Mouse (Mus musculus): Measurements from ENCODE around the gene Agrn. TPM values are rescaled to one million over a fixed set of nuclear protein-coding genes. Genes with fewer than 3 reads are reported as not detected.

Agrn gene
- polyA plus RNA-seq, 2 experiments from 2014 or later: 2.6 to 2.8 TPM

GRCm38 (mm10) chr4:156202462-156202893 lies 5.2 kb upstream of the Agrn start:
- no peak for ATAC-seq

DNA sequence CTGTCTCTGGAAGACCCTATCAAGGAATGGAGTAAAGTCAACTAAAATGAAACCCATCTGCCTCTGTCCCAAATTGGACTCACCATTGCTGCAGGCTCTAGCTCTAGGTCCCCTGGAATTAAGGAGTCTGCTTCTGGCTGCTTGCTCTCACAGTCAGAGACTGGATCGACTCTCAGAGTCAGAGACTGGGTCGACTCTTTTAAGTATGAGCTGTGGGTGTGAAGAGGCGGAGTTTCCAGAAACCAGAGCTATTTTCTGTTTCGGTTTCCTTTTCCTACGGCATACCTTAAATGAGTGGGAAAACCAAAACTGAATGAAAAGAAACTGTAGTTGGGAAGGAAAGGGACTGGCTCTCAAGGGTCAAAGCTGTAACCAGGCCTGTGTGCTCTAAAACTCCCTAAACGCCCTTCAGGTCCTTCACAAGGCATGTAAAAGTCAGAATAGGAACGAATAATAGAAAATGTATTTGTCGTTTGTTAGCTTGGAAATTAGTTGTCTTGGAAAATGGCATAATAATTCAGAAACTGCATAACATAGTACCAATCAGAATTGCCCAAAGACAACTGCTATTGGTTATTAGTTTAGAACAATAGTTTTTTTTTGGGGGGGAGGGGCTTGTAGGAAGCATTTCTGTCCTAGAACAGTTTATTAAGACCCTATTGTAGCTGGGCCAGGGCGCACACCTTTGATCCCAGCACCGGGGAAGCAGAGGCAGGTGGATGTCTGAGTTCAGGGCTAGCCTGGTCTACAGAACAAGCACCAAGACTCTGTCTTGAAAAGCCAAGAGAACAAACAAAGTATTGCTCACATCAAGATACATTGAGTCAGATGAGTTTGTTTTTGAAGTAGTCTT lies 3.6 kb upstream of the Agrn start, which contains the start of gene Isg15:
Gene Isg15 (minus strand): TSS at position 196 of the 853 bp plus-strand sequence.
- peak; percentile 53 for ATAC-seq

GRCm38 (mm10) chr4:156197829-156198205 lies 529 bp upstream of the Agrn start:
- ATAC-seq: no peak

- ATAC-seq: no peak
Measured at GRCm38 (mm10) chr4:156195927-156196870, 1.1 kb downstream of the Agrn start.

DNA sequence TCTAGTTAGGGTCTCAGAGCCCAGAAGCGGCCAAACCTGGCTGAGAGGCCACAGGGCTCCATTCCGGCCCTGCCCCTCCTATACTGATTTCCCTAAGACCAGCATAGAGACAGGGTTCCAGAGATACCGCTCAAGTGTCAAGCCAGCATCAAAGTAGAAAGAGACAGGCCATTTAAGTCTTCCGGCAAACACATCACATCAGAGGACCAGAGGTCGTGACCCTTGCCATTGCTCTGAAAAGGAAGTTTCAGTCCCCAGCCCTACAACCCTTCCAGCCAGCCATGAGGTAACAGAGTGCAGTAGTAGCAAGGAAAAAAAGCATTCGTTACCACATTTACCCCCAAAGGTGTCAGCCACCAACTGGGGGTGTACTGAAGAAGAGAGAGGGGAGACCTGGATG lies 2.9 kb downstream of the Agrn start:
- no peak for ATAC-seq

- ATAC-seq: no peak
Measured at GRCm38 (mm10) chr4:156193906-156194305, 3.4 kb downstream of the Agrn start.

DNA sequence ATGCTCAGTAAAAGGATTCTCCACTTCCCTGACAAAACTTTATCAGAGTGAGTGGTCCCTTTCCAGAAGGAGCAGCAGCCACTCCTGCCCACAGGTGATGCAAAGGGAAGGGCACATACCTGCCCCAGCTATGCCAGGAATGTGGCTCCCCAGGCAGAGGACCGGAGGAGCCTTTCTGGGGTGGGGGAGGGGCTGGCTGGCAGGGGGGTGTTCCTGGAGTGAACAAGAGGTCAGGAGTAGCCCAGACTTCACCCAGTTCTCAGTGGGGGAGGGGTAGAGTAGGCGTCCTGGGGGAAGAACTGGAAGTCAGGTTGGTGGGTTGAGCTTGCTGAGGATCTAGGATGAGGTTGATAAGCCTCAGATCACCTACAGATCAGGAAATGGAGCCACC lies 4.1 kb downstream of the Agrn start:
- ATAC-seq: no peak

DNA sequence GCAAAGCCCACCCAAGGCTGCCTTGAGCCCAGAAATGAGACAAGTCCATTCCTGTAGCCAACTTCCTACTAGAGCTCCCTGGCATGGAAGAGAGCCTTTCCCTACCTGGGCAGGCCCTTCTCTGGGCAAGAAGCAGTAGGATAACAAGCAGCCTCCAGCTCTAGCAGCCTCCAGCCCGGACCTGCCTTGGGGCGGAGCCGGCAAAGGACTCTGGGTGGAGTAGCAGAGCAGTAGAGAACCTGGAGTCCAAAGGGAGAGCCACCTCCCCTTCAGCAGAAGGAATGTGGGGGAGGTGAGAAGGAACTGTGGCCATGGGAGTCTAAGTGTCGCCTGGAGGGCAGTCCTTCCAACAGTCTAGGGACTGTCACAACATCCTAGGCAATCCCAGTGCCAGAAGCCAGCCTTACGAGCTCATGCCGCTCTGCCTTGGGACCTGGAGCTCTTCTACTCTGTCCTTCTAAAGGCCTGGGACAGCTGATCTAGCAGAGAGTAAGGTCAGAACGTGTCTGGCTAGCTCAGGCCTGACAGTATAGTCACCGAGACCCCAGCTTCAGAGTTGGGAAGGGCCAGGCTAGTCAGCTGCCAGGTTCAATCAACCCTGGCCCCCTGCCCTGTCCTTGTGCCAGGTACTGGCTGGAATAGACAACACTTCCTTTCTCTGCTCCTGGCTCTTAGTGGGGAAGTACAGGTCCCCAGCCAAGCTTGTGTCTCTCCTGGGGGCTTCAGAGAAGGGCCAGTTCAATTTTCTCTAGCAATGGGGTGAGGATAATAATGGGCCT lies 4.7 kb downstream of the Agrn start:
- no peak for ATAC-seq

- ATAC-seq: no peak
Measured at GRCm38 (mm10) chr4:156188811-156189323, 8.4 kb downstream of the Agrn start.

GRCm38 (mm10) chr4:156188162-156188810 lies 9.0 kb downstream of the Agrn start:
- no peak for ATAC-seq

DNA sequence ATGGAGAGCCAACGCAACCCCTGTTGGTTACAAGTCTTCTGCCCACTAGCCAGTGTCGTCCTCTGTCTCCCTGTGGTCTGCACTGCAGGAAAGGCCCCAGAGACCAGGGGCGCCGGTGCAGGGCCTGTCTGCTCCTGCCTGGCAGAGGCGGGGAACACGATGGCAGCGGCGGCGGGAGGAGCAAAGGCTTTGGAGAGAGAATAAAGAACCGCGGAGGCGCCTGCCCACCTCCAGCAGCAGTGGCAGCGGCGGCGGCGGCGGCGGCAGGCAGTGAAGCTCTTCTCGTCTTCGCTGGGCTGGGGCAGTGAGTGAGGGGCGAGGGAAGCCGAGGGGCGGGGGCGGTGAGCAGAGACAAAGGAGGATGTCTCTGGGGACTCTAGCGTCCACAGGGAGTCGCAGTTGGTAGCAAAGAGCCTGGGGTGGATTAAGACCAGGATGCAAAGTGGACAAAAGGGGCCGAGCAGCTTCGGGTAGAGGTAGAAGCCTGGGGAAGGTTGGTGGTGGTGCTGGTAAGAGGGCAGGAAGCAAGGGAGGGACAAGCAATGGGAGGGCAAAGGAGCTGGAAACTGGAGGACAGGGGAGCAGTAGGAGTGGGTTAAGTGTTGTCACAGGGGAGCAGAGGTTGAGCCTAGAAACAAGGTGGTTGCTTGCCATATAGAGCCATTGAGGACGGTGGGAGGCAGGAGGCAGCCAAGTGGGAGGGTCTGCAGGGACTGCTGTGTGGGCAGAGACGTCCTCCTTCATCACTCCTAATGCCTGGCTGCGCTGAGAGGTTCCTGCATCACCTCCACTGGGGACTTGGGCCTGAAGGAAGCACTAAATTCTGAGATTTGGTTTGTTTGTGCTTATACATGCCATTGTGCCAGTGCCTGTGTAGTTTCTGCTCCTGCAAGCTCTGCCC lies 11.1 kb downstream of the Agrn start:
- ATAC-seq: no peak

- no peak for ATAC-seq
Measured at GRCm38 (mm10) chr4:156185456-156185949, 11.8 kb downstream of the Agrn start.

DNA sequence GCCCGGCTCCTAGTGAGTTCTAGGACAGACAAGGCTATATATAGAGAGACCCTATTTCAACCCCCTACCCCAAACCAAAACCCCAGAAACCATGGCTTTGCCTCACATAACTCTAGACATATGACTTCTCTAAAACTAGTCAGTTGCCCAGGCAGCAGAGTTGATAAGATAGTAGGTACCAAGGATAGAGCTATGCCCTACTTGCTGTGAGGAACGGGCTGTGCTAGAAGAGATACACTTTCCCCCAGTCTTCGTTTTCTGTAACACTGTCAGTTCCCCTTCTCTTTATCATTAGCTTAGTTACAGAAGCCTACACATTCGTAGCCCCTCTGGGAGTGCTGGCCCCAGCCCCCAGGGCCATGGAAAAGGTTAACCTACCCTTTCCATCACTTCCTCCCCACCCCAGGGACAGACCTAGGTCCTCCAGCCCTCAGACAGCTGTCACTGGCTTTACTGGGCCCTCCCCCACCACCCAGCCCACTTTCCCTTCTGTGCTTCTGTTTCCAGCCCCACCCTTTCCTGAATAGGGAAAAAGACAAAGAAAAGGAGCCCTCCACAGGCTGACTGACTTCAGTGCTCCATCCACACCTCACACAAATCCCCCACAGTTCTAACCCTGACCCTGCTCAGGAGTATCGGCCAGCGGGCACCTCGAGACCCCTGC lies 12.9 kb downstream of the Agrn start:
- ATAC-seq: no peak

DNA sequence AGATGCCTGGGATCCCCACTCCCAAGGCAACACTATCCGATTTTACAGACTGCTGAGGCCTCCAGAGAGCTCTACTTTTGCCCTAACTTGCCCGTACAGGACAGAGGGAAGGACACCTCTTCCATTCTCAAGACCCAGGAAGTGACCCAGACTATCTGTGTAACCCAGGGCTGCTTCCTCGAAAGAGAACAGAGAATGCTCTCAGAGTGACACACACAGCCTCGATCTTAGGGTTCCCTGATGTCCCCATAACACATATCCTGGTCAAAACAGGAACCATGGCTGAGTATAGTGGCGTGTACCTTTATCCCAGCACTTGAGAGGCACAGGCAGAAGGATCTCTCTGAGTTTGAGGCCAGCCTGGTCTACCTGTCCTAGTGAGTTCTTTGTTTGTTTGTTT lies 13.5 kb downstream of the Agrn start:
- ATAC-seq: no peak

GRCm38 (mm10) chr4:156177630-156178029 lies 19.7 kb downstream of the Agrn start:
- no peak for ATAC-seq

DNA sequence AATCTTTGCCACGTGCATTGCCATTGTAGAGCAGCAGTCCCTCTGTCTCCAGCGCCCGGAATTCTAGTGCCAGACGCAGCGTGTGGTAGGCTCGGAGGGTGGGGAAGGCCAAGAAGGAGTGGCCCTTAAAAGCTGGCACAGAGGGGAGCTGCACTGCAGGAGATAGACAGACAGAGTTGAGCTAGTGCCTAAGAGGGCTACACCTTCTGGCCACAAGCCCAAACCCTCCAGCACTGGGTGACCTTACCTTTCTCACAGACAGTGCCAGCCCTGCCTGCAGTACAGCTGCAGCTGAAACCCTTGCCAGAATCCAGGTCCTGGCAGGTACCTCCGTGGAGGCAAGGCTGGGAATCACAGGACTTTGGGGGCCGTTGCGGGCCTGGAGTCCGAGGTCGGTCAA lies 25.5 kb downstream of the Agrn start:
- no peak for ATAC-seq

DNA sequence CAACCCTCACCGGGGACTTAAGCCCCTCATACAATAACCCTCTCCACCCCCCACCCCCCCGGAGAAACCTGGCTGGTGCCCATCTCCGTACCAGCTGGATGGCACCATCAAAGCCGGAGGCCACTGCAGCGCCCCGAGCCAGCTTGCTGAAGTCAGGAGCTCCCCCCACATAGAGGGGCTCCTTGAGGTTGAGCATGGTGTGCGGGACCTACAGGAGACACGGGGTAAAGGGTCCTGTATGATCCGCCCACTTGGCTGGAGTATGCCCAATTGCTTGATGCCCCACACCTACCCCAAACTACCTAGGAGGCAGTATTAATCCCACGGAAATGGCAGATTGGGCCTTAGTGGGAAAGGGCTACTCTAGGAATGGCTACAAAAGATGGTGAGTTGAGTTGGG lies 28.2 kb downstream of the Agrn start:
- no peak for ATAC-seq

DNA sequence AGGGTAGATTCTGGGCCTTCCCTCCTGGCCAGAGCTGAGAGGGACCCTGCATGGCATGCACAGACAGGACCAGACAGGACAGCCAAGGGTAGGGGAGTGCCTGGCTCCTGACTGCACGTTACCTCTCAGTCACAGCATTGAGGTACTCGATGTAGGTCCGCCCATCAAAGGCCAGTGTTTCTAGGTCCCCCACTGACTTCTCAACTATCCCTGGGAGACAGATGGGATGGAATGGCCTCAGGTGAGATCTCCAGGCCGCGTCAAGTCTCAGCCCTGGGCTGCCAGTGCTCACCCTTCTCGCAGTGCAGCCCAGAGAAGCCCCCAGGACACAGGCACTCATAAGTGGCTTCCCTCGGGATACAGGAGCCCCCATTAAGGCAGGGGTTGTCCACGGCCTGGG lies 28.7 kb downstream of the Agrn start:
- ATAC-seq: no peak

GRCm38 (mm10) chr4:156166477-156166876 lies 30.8 kb downstream of the Agrn start:
- no peak for ATAC-seq

GRCm38 (mm10) chr4:156154771-156155170 lies 42.5 kb downstream of the Agrn start:
- ATAC-seq: no peak
